Mouse (Mus musculus) neutrophil, adult 59 days (primary cell): ENCODE results near the gene Eef1akmt2. TPM values are rescaled to one million over a fixed set of nuclear protein-coding genes. Genes with fewer than 3 reads are reported as not detected.

Experiments used
- total RNA-seq, 2 experiments: library from RNA; stranded (reverse); gene quantifications; 1 replicate in 1 of 2; 2 replicates in 1 of 2; pipeline ENCODE4 v1.2.4; 2023

Gene Eef1akmt2
- total RNA-seq = 10 to 100 TPM; 17.7 to 18.1 TPM

GRCm38 (mm10) chr7:132852173-132852844 is at the start of gene Eef1akmt2:
TSS of gene Eef1akmt2 (minus strand) at chr7:132852673.

GRCm38 (mm10) chr7:132859042-132859958 is 6.8 kb upstream of the Eef1akmt2 start, which contains the start of gene Abraxas2:
TSS of gene Abraxas2 (plus strand) at chr7:132859225.

GRCm38 (mm10) chr7:132813416-132814088 is 38.9 kb downstream of the Eef1akmt2 start, which contains the start of gene Fam53b:
TSS of gene Fam53b (minus strand) at chr7:132813886.

Other genes starting within 250 kb of the Eef1akmt2 start
- gene Lhpp, start 242.0 kb downstream of the Eef1akmt2 start, total RNA-seq = 1 to 10 TPM; 1.6 to 3.6 TPM
- gene Fam53b, start 38.8 kb downstream of the Eef1akmt2 start, total RNA-seq = 10 to 100 TPM; 63.9 to 68.7 TPM
- gene Abraxas2, start 6.6 kb upstream of the Eef1akmt2 start, total RNA-seq = 10 to 100 TPM; 37.5 to 40.5 TPM
- 10 to 100 TPM; 30.5 to 31.1 TPM for gene Zranb1, start 78.5 kb upstream of the Eef1akmt2 start, total RNA-seq